Mouse (Mus musculus): Measurements from ENCODE around the gene Adam29. TPM values are rescaled to one million over a fixed set of nuclear protein-coding genes. Genes with fewer than 3 reads are reported as not detected.

Gene Adam29
- not detected in 2 replicates for polyA plus RNA-seq (2012; rRNA removed)

DNA sequence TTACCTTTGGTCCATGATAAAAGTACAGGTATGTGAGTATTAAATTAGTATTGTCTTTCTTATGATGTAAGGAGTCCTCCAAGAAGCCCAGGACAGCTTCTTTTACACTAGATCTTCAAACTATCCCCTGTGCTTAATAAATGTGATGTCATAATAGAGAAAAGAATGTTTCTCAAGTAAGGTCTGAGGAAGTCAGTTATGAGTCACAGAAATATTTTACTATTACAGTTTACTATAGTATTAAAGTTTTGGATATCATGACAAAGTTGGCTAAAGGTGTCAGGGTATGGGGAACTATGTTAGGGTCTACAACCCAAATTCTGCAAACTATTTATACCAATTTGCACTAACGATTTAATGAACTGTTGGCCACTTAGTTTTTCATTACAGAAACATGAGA lies at the start of gene Adam29:
TSS of gene Adam29 (minus strand) at position 101 of the 400 bp plus-strand sequence.

DNA sequence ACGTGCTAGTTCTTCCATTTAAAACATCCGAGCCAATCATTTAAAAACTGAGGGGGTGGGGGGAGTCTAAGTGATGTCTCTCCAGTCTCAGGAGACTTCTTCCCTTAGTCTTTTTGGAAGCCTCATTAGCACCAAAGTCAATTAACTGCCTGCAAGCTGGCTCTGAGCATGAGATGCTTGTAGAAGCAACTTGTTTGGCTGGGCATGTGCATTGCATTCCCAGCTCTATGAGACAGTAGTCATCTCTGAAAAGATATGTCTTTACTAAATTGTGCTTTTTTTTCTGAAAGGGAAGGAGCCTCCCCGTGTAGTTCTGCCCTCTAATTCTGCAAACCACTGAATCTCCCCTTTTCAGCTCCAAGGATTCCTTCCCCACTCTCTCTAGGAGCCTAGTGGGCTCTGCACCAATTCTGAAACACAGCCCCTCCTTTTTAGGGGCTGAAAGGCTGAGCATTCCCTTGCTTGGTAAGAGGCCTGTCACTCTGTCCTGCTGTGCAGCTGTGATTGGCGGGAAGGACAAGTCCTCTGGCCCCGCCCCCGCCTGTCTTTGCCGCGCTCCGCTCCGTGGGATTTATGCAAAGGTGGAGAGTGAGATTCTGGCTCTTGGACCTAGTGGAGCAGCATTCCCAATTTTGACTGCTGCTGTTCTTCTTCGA lies 33.2 kb upstream of the Adam29 start, which contains the start of gene Glra3:
TSS of gene Glra3 (plus strand) at position 591 of the 656 bp plus-strand sequence.

Other genes starting within 250 kb of the Adam29 start
- not detected in 2 replicates for gene Glra3, start 33.5 kb upstream of the Adam29 start, polyA plus RNA-seq (2012; rRNA removed)